Mouse (Mus musculus): Measurements from ENCODE around the gene Myoz2.

- TF ChIP-seq CTCF (IDR thresholded peaks at IDR 0.05; ENCODE audit: low read depth) (no peak), EP300 (optimal IDR thresholded peaks at IDR 0.05) (peak; percentile 27)
Measured at GRCm38 (mm10) chr3:123024496-123025234, 10.2 kb downstream of the Myoz2 start.
